Mouse (Mus musculus): ENCODE measurements around the gene Serpinf2.
"Not testable (repeated sequence)": the region's sequence is repeated elsewhere in the genome, so short reads cannot be mapped to it uniquely, and the experiment has no call there.

Serpinf2 gene

DNA sequence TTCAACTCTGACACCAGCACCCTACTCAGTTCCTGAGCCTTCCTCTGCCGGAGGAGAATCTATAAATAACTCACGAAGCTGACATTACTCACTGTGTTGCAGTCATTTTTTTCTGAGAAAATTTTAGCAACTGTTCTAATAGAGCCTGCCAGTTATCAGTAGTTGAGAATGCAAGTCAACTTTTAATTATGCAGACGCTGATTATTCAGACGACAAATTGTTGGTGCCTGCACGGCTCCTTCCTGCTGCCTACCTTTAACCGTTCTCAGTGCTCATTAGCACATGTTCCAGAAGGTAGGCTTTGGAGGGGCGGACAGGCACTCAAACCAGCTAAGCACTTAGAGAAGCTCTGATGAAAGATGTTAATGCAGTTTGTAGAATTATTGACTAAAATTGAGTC lies 41.9 kb downstream of the Serpinf2 start:
- DNase-seq (ENCODE audit: low read depth in 2 of 2, low spot score in 2 of 2): no peak

DNA sequence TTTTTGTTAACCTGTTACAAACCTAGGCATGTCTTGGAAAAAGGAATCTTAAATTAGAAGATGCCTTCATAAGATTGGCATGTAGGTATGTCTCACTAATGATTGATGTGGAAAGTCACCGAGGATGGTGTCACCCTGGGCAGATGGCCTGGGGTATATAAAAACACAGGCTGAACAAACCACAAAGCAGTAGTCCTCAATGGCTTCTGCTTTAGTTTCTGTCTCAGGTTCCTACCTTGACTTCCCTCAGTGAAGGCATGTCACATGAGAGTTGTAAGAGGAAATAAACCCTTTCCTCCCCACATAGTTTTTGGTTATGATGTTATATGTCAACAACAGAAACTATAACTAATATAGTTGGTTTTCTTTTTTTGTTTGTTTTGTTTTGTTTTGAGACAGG lies 43.8 kb downstream of the Serpinf2 start:
- DNase-seq (ENCODE audit: low read depth in 2 of 2, low spot score in 2 of 2): no peak

DNA sequence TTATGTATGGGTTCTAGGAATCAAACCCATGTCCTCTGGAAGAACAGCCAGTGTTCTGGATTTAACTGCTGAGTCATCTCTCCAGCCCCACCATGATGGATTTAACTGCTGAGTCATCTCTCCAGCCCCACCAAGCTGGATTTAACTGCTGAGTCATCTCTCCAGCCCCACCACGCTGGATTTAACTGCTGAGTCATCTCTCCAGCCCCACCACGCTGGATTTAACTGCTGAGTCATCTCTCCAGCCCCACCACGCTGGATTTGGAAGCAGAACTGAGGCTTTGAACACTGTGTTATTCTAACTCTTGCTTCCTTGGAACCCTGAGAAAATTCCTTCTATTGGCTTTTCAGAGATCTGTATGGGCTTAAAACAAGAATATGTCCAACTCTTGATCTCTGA lies 55.9 kb downstream of the Serpinf2 start:
- not testable (repeated sequence) for DNase-seq (ENCODE audit: low read depth in 2 of 2, low spot score in 2 of 2)
